Mouse (Mus musculus) midbrain, embryonic 14.5 days (tissue): ENCODE data around the gene AC161166.1. TPM values are rescaled to one million over a fixed set of nuclear protein-coding genes. Genes with fewer than 3 reads are reported as not detected.

ENCODE experiments used
- ATAC-seq: fragments of 200-750 bp; cut with Nextera tagmentation; 2 replicates; pipeline ENCODE4 v1.8.0; 2017; ENCODE audit warnings: moderate number of reproducible peaks, moderate library complexity; ENCODE audit not compliant: low FRiP score, low TSS enrichment
- DNase-seq: peaks from one replicate; pipeline ENCODE4 v3.0.0-alpha.2; 2015
- H3K27ac ChIP-seq: fragments of 300-500 bp; sonication (generic); replicated peaks from 2 replicates; pipeline ENCODE4 v1.5.1; 2014; ENCODE audit warnings: mild to moderate bottlenecking, low read depth, low read length, moderate library complexity
- H3K27me3 ChIP-seq: fragments of 300-500 bp; sonication (generic); 2 replicates; pipeline ENCODE4 v1.6.1; 2014; ENCODE audit warnings: low read length, control low read depth, mixed read lengths; ENCODE audit not compliant: control insufficient read depth, insufficient read depth
- H3K36me3 ChIP-seq: fragments of 300-500 bp; sonication (generic); 2 replicates; pipeline ENCODE4 v1.6.1; 2014; ENCODE audit warnings: low read length, control low read depth; ENCODE audit not compliant: control insufficient read depth, insufficient read depth
- H3K4me1 ChIP-seq: fragments of 300-500 bp; sonication (generic); 2 replicates; pipeline ENCODE4 v1.6.1; 2014; ENCODE audit warnings: mild to moderate bottlenecking, antibody characterized with exemption, low read length, control low read depth; ENCODE audit not compliant: control insufficient read depth, insufficient read depth
- H3K4me2 ChIP-seq: fragments of 300-500 bp; sonication (generic); 2 replicates; pipeline ENCODE4 v1.6.1; 2014; ENCODE audit warnings: mild to moderate bottlenecking, low read length, moderate library complexity
- H3K4me3 ChIP-seq: fragments of 300-500 bp; sonication (generic); replicated peaks from 2 replicates; pipeline ENCODE4 v1.5.1; 2014; ENCODE audit warnings: low read depth, low read length
- H3K9ac ChIP-seq: fragments of 300-500 bp; sonication (generic); replicated peaks from 2 replicates; pipeline ENCODE4 v1.6.1; 2014; ENCODE audit warnings: mild to moderate bottlenecking, low read length, moderate library complexity
- H3K9me3 ChIP-seq: fragments of 300-500 bp; sonication (generic); 2 replicates; pipeline ENCODE4 v1.6.1; 2016; ENCODE audit warnings: low read length, control low read depth, mixed read lengths; ENCODE audit not compliant: control insufficient read depth
- WGBS: fragments of 180-500 bp; shearing (Covaris S2); extraction: QIAGEN DNeasy Blood & Tissue Kit; methylation state at CpG from one replicate; pipeline ENCODE4 v1.1.7; 2014; 5-methylcytosine and 5-hydroxymethylcytosine counted together
- polyA plus RNA-seq: library from polyadenylated mRNA; unstranded; fragments of >200 nt; fragmentation: Nextera tagmentation; extraction: Ambion mirVana; gene quantifications from 2 replicates; pipeline ENCODE4 v1.2.1, GENCODE M21; 2014

Gene AC161166.1
- polyA plus RNA-seq, 1 experiment from 2014 or later = 1.8 TPM

GRCm38 (mm10) chr7:24467886-24468285, 44.4 kb downstream of the AC161166.1 start:
- H3K27ac ChIP-seq = no peak overlapping the region
- no peaks in the 10 kb centered on the region for H3K9me3 ChIP-seq
- no peak for ATAC-seq
- no peaks in the 10 kb centered on the region for H3K4me1 ChIP-seq
- H3K4me3 ChIP-seq = no peak overlapping the region
- H3K4me2 ChIP-seq = no peak overlapping the region
- no peak for DNase-seq
- no peaks in the 10 kb centered on the region for H3K36me3 ChIP-seq
- no peaks in the 10 kb centered on the region for H3K27me3 ChIP-seq
- no peak overlapping the region for H3K9ac ChIP-seq
- WGBS = 83% methylated on average over 5 of the region's 5 CpGs

- DNase-seq = no peak
- H3K4me3 ChIP-seq = no peak overlapping the region
- no peak for ATAC-seq
- H3K27me3 ChIP-seq = 0 out of 2 replicates have a peak, but pooled peaks cover 5% of the 10 kb centered on the region
- no peak overlapping the region for H3K4me2 ChIP-seq
- WGBS = 95% methylated on average over 6 of the region's 6 CpGs
- no peak overlapping the region for H3K9ac ChIP-seq
- no peak overlapping the region for H3K27ac ChIP-seq
- 0 out of 2 replicates have a peak, but pooled peaks cover 5% of the 10 kb centered on the region for H3K4me1 ChIP-seq
- no peaks in the 10 kb centered on the region for H3K36me3 ChIP-seq
- no peaks in the 10 kb centered on the region for H3K9me3 ChIP-seq
These were observed 45.4 kb downstream of the AC161166.1 start for GRCm38 (mm10) chr7:24466835-24467234.

GRCm38 (mm10) chr7:24462388-24463319, 49.6 kb downstream of the AC161166.1 start, which contains the start of gene Plaur:
Gene Plaur, plus strand, starts transcription at chr7:24462484.
- H3K27ac ChIP-seq = no peak within 1 kb of the TSS
- WGBS = 12% methylated on average over 27 of the region's 27 CpGs
- DNase-seq = no peak

DNA sequence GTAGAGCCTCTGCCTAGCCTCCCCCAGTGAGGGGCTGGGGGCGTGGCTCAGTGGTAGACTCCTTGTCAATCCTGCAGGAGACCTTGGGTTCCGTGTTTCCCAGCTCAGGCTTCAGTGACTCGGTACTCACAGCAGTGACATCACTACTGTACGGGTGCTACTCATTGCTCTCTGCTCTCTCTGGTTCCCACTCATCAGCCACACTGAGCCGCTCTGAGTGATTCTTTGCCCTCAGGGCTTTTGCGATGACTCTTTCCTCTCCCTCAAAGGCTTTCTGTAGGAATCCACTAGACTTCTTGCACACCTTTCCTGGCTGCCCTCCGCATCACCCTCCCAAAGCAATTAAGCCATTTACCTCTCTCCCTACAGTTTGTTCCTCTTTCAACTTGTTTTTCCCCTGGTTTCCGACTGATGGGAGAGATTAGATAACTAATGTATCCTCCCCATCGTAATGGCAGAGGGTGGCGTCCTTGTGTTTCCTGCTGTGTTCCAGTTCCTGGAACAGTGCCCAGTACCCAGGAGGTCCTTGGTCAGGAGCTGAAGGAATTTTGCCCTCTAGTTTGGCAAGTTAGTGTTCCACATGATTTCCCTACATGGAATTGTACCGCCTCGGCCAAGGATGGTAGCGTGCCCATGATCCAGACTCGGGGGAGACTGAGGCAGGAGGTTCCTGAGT, 50.7 kb downstream of the AC161166.1 start:
- 74% methylated on average over 14 of the region's 14 CpGs for WGBS
- H3K27ac ChIP-seq = no peak overlapping the region
- H3K9me3 ChIP-seq = no peaks in the 10 kb centered on the region
- ATAC-seq (no peak), DNase-seq (no peak)
- 0 out of 2 replicates have a peak, but pooled peaks cover 5% of the 10 kb centered on the region for H3K27me3 ChIP-seq
- no peak overlapping the region for H3K4me3 ChIP-seq
- H3K36me3 ChIP-seq = no peaks in the 10 kb centered on the region
- 0 out of 2 replicates have a peak, but pooled peaks cover 5% of the 10 kb centered on the region for H3K4me1 ChIP-seq
- H3K9ac ChIP-seq = no peak overlapping the region
- no peak overlapping the region for H3K4me2 ChIP-seq

More at GRCm38 (mm10) chr7:24462388-24463319, 49.6 kb downstream of the AC161166.1 start, which contains the start of gene Plaur:
- Histone ChIP-seq H3K4me3 (no peak within 1 kb of the TSS), H3K4me1 (0 out of 2 replicates have a peak, but pooled peaks cover 5% of the 10 kb centered on the region), H3K27me3 (0 out of 2 replicates have a peak, but pooled peaks cover 5% of the 10 kb centered on the region), H3K9ac (no peak within 1 kb of the TSS), H3K4me2 (peak within 1 kb of the TSS; percentile 6; the same call in 1 of the 2 replicates), H3K36me3 (no peaks in the 10 kb centered on the region), H3K9me3 (no peaks in the 10 kb centered on the region)
- no peak for ATAC-seq

Other genes starting within 250 kb of the AC161166.1 start
- gene Zfp93, start 242.0 kb downstream of the AC161166.1 start, polyA plus RNA-seq = 5.9 and 8.7 TPM in 2 replicates
- gene Zfp61, start 211.2 kb downstream of the AC161166.1 start, polyA plus RNA-seq = 34.2 and 34.3 TPM in 2 replicates
- 18.9 and 19.2 TPM in 2 replicates for gene Zfp94, start 195.8 kb downstream of the AC161166.1 start, polyA plus RNA-seq
- not detected in 2 replicates for gene Tescl, start 178.5 kb downstream of the AC161166.1 start, polyA plus RNA-seq
- gene Lypd5, start 163.3 kb downstream of the AC161166.1 start, polyA plus RNA-seq = not detected in 2 replicates
- 0.43 and 0.45 TPM in 2 replicates for gene Kcnn4, start 142.2 kb downstream of the AC161166.1 start, polyA plus RNA-seq
- 32.9 and 33.3 TPM in 2 replicates for gene Smg9, start 112.8 kb downstream of the AC161166.1 start, polyA plus RNA-seq
- not detected in 2 replicates for gene Irgc1, start 60.2 kb downstream of the AC161166.1 start, polyA plus RNA-seq
- 1.1 and 2.6 TPM in 2 replicates for gene Plaur, start 50.0 kb downstream of the AC161166.1 start, polyA plus RNA-seq
- 26.2 and 63.4 TPM in 2 replicates for gene Cadm4, start 30.4 kb downstream of the AC161166.1 start, polyA plus RNA-seq
- 216 and 303 TPM in 2 replicates for gene Zfp428, start 5.4 kb downstream of the AC161166.1 start, polyA plus RNA-seq
- gene Irgq, start 18.2 kb upstream of the AC161166.1 start, polyA plus RNA-seq = 24.6 and 30.3 TPM in 2 replicates
- not detected in 2 replicates for gene Pinlyp, start 33.7 kb upstream of the AC161166.1 start, polyA plus RNA-seq
- gene Xrcc1, start 33.8 kb upstream of the AC161166.1 start, polyA plus RNA-seq = 55.0 and 55.8 TPM in 2 replicates
- gene Ethe1, start 75.1 kb upstream of the AC161166.1 start, polyA plus RNA-seq = 18.5 and 24.2 TPM in 2 replicates
- 9.2 and 12.1 TPM in 2 replicates for gene Zfp575, start 75.2 kb upstream of the AC161166.1 start, polyA plus RNA-seq
- not detected in 2 replicates for gene Phldb3, start 98.3 kb upstream of the AC161166.1 start, polyA plus RNA-seq
- 0.13 and 0.26 TPM in 2 replicates for gene Lypd3, start 124.1 kb upstream of the AC161166.1 start, polyA plus RNA-seq
- not detected in 2 replicates for gene Tex101, start 164.2 kb upstream of the AC161166.1 start, polyA plus RNA-seq
- gene BC049730, start 196.8 kb upstream of the AC161166.1 start, polyA plus RNA-seq = not detected in 2 replicates
- not detected in 2 replicates for gene Gm4763, start 214.5 kb upstream of the AC161166.1 start, polyA plus RNA-seq
- 0.24 and 1.2 TPM in 2 replicates for gene Cd177, start 247.9 kb upstream of the AC161166.1 start, polyA plus RNA-seq